Mouse (Mus musculus) right cerebral cortex, postnatal 4 days (tissue): Measurements from ENCODE around the gene Baz1a.
"Not testable (repeated sequence)": the region's sequence is repeated elsewhere in the genome, so short reads cannot be mapped to it uniquely, and the experiment has no call there.

Experiments
- DNase-seq: peaks from one replicate; pipeline ENCODE4 v3.0.0-alpha.2; 2022

Gene Baz1a

DNA sequence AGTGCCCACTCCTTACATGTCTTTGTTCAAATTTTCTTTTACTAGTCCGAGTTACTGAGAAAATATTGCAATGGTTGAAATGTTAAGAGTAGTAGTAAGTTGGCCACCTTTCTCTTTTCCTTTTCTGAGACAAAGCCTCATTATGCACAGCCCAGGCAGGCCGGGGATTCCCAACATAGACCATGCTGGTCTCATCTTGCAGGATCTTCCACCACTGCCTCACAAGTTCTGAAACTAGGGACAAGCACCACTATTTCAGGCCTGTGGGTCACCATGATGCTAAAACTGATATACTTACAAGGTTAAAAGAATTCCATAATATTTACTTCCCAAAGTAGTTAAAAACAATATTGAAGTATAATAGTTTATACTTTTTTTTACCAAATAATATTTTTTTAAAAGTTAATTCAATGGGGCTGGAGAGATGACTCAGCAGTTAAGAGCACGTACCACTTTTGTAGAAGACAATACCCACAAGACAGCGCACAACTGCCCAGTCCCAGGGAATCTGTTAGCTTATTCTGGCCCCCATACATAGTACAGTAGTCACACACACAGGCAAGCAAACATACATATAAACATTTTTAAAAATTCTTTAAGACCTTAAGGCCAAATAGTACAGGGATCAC is 48.5 kb downstream of the Baz1a start:
- DNase-seq, result no peak

DNA sequence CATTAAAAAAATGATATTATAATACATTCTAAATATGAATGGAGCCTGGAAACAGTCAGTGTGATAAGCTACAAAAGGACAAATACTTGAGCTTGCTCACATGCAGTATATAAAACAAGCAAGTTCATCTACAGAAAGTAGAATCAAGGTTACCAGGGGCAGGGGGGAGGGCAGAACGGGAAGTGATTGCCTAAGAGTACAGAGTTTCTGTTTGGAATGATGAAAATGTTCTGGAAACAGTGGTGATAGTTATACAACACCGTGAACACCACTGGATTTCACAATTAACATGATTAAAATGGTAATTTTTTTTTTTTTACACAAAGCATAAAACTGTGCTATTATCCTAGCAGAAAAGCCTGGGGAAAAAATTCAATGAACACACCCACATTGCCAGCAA is 54.6 kb downstream of the Baz1a start:
- no peak for DNase-seq

- no peak for DNase-seq
Measured at GRCm38 (mm10) chr12:54956974-54957373, 57.2 kb downstream of the Baz1a start.

DNA sequence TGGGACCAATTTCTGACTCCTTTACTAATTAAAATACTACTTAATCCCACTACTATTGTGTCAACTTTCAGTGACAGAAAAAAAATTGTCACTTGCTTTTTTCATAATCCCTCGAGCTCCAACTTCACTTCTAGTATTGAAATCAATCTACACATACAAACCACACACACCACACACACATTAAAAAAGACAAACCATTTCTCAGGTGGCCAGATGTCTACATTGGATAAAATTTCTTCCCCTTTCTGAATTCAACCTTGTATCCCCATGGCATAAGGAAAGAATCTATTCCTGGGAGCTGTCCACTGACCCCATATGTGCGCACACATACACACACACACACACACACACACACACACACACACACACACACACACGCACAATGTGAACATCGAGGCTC is 57.7 kb downstream of the Baz1a start:
- DNase-seq, result no peak

DNA sequence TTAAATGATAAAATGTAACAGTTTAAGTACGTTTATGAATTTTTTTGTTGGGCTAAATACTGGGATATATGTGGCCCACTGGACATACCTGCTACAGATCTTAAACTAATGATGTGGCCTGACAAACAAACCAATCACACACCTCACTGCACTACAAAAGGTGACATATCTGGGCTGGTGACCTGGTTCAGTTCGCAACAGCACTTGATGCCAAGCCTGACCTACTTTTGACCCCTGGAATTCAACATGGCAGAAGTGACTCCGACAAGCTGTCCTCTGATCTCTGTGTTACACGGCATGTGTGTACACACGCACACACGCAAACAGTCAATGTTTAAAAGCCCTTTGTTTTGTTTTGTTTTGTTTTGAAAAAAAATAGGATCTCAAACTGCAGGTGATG is 68.0 kb downstream of the Baz1a start:
- DNase-seq, result no peak

DNA sequence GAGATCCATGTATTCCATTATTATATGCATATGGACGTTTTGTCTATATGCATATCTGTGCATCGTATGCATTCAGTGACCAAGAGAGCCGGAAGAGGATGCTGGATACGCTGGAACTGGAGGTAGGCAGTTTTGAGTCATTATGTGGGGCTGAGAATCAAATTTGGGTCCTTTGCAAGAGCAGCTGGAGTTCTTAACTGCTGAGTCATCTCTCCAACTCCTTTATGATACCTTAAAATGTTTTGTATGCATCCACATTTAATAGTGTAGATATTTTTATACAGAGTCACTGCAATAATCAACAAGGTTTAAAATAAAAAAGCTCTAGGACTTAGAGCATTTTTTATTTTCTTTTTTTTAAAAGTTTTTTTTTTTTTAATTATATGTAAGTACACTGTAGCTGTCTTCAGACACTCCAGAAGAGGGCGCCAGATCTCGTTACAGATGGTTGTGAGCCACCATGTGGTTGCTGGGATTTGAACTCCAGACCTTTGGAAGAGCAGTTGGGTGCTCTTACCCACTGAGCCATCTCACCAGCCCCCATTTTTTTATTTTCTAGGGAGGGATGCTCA is 71.5 kb downstream of the Baz1a start:
- not testable (repeated sequence) for DNase-seq

DNA sequence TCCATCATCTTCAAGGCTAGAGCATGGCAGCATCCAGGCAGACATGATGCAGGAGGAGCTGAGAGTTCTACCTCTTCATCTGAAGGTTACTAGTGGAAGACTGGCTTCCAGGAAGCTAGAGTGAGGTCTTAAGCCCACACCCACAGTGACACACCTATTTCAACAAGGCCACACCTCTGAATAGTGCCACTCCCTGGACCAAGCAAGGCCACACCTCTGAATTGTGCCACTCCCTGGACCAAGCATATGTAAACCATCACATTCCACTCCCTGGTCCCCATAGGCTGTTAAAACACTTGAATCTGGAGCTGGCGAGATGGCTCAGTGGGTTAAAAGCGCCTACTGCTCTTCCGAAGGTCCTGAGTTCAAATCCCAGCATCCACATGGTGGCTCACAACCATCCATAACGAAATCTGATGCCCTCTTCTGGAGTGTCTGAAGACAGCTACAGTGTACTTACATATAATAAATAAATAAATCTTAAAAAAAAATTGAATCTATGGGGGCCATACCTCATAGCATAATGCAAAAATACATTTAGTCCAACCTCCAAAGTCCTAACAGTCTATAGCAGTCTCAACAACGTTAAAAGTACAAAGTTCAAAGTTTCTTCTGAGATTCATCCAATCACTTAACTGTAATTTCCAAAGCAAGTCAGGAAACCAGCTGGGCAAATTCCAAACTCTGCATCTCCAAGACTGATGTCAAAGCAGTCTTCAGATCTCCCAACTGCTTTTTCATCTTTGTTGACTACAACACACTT is 76.4 kb downstream of the Baz1a start:
- not testable (repeated sequence) for DNase-seq

- DNase-seq, result no peak
Measured at GRCm38 (mm10) chr12:54910387-54910786, 103.8 kb downstream of the Baz1a start.

- DNase-seq, result not testable (repeated sequence)
Measured at GRCm38 (mm10) chr12:54892559-54892958, 121.6 kb downstream of the Baz1a start.

DNA sequence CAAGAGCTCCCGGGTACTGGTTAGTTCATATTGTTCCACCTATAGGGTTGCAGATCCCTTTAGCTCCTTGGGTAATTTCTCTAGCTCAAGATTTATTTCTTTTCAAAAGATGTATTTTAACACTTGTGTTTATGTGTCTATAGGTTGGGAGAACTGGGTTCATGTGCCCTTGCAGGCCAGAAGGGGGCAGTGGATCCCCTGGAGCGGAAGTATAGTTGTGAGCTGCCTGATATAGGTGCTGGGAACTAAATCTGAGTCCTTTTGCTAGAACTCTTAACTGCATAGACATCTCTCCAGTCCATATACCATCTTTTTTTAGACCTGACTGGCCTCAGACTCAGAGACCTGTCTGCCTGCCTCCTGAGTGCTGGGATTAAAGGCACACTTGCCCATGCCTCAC is 123.7 kb downstream of the Baz1a start:
- no peak for DNase-seq

DNA sequence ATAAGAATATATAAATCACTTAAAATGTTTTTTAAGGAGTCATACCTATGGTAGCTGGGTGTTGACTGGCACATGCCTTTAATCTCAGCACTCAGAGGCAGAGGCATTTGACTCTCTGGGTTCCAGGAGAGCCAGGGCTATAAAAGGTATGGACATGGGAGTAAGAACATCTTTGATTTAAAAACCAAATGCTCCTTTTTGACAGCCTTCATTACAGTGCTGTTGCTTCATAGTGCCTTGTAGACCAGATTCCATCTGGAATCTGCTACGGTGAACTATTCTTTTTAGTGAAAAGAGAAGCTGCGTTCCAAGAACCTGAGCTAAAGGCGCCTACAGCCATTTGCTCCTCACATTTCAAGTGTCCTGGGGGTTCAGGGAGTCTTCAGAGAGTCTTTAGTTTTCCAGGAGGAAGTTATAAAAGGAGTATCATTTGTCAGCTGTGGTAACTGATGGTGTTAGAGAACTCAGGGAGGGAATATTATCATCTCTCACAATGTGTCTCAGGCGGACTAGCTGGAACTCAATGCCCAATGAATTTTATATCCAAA is 126.5 kb downstream of the Baz1a start:
- DNase-seq, result no peak

DNA sequence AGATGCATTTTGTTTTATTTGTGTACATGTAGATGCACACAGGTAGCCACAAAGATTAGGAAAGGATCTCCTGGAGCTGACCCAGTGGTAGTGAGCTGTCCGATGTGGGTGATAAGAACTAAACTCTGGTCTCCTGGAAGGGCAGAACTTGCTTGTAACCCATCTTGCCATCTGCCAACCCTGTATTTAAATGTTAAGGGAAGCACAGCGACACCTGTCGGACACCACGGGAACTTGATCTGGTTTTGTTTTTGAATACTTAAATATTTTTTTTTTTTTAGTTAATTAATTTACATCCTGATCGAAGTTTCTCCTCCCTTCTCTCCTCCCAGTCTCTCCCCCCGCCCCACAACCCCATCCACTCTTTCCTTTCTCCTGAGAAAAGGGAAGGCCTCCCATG is 134.5 kb downstream of the Baz1a start:
- DNase-seq, result peak; percentile 55

DNA sequence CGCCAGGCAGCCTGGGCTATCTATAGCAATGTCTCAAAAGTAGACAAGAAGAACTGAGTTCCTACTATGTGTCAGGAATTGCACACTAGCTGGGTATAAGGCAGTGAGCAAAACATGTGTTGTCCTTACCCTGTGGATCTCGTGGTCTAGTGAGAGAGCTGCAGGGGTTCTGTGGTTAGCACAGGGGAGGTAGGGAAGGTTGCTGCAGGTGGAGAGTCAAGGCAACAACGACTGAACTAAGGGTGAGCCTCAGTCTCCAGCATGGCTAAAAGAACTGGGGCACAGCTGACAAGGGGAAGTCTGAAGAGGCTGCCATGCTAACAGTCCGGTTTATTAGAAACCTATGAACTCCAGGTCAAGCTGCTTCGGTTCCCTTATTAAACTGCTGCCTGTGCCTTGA is 134.9 kb downstream of the Baz1a start:
- no peak for DNase-seq

GRCm38 (mm10) chr12:54877875-54878274 is 136.3 kb downstream of the Baz1a start:
- no peak for DNase-seq

GRCm38 (mm10) chr12:54876879-54877278 is 137.3 kb downstream of the Baz1a start:
- DNase-seq, result no peak

DNA sequence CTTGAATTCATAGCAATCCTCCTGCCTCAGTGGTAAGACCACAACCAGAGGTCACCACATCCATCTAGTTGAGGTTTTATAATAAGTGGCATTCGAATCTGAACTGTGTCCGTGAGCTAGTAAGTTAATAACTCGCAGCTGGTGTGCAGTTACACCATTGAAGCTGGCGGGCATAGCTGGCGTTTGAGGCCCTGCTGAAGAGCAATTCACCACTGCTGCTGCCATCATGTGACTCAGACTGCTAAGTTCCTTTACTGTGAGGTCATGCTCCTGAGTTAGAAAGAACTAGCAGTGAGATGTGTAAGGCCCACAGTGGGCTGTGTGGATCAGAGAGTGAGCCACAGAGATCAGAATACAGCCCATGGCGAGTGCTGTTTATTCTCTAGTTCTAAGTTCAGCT is 139.4 kb downstream of the Baz1a start:
- DNase-seq, result no peak

GRCm38 (mm10) chr12:54862606-54863535 is 151.3 kb downstream of the Baz1a start, which contains the start of gene Cfl2:
Gene Cfl2 (minus strand): TSS chr12:54862877.
- peak; percentile 86 for DNase-seq

GRCm38 (mm10) chr12:54861991-54862605 is 152.1 kb downstream of the Baz1a start:
- peak; percentile 64 for DNase-seq

DNA sequence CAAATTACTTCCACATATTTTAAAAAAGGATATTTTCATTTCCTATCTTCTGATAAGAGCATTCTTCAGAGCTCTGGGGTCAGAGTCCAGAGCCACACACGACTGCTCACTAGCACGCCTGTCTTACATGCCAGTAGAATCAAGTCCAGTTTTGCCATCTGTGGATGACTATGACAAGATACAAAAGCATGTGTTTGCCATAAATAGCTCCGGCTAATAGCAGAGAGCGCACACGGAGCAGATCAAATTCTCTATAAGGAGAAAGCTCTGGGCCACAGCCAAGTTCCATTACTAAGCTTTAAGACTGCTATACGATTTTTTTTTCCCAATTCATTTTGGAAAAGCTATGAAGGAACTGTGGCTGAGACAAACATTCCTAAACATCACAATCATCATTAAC is 154.6 kb downstream of the Baz1a start:
- DNase-seq, result peak; percentile 29

- DNase-seq, result no peak
Measured at GRCm38 (mm10) chr12:54850551-54850950, 163.6 kb downstream of the Baz1a start.

DNA sequence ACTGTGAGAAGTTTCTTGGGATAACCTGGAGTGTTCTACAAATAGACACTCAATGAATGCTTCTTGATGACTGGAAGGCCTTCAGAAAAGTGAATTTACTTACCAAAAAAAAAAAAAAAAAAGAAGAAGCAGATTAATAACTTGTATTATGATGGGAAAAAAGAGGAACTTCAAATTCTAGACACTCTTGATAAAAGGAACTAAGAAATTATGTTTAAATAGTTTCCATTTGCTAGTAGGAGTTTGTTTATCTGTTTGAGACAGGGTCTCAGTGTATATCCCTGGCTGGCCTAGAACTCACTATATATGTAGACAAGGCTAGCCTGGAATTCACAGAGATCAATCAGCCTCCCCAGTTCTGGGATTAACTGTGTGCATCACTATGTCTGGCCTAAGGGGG is 169.7 kb downstream of the Baz1a start:
- DNase-seq, result no peak
